Mouse (Mus musculus) CD8-positive naive resting alpha-beta T cell, adult 2 months (primary cell): ENCODE measurements around the gene Gm8020.
"Not testable (repeated sequence)": the region's sequence is repeated elsewhere in the genome, so short reads cannot be mapped to it uniquely, and the experiment has no call there.

ENCODE experiments used
- DNase-seq, 2 experiments: peaks; one replicate each; pipeline ENCODE4 v3.0.0; 2022; ENCODE audit warnings: low read depth in 2 of 2, low spot score in 2 of 2

Gene Gm8020

GRCm38 (mm10) chr14:42502249-42502648 lies at the start of gene Gm8020:
Gene Gm8020, minus strand, starts transcription at chr14:42502349.
- DNase-seq, result not testable (repeated sequence)

GRCm38 (mm10) chr14:42543170-42543701 lies 41.1 kb upstream of the Gm8020 start:
- DNase-seq, result not testable (repeated sequence)

DNA sequence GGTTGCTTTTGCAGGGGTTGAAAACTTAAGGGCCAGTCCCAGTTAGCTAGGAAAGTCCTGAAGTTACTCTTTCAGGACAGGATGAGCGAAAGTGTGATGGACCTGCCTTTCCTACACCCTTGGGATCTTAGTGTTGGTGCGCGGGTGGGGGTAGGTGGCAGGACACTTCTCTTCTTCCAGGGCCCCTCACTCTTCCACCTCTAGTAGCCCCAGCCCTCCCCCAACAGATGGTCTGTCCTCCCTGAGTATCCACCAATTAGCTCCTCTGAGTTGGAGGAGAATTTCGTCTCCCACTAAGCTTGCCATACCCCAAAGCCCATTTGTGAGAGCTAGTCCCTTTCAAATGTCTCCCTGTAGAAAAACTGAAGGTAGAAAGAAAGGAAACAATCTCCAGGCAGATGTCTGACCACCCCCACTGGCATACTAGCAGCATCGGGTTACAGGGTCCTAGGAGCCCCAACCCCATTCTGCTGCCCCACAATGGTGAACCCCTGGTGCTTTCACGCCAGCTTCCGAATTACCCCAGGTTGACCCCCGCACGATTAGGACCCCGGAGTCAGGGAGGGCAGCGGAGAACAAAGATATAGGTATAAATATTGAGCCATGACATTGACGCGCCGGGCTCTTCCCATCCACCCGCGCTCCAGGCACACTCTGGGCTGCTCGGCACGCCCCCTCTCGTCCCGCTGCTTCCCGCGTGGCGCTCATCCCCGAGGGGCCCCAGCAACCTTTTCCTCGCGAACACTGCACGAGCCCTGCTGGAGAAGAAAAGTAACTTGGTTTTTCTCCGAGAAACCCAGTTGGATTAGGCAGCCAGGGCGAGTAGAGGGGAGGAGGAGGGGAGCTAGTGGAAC lies 40.4 kb upstream of the Gm8020 start:
- not testable (repeated sequence) for DNase-seq

DNA sequence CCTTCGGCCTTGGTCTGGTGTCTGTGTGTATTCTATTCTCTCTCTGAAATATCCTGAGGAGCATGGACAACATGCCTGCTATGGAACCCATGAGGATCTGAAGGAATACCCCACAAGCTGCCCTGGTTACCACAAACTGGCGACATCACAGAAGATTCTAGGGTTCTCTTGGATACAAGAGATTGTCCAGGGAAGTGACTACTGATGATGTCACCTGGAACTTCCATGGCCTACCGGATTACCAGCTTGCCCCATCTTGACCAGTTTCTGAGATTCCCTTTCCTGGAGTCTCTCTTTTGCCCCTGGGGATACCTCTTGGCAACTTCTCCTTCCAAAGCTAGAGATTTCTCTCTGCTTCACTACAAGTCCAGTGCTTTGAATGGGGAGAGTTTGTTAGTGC lies 22.0 kb upstream of the Gm8020 start, which contains the start of gene Gm8024:
Gm8024 (minus strand) TSS at position 101 of the 400 bp plus-strand sequence.
- DNase-seq, result not testable (repeated sequence)

- not testable (repeated sequence) for DNase-seq
These were observed 38.6 kb downstream of the Gm8020 start, which contains the start of gene Gm8011 for GRCm38 (mm10) chr14:42463581-42463980. Gene Gm8011, plus strand, starts transcription at chr14:42463881.
